Mouse (Mus musculus): ENCODE results near the gene Cplx3. TPM values are rescaled to one million over a fixed set of nuclear protein-coding genes. Genes with fewer than 3 reads are reported as not detected.

Gene Cplx3
- polyA plus RNA-seq, 1 experiment, result not detected

Other genes with a start within 250 kb of the Cplx3 start
- 16.5 and 22.5 TPM in 2 replicates for gene Ppcdc, start 166.2 kb downstream of the Cplx3 start, polyA plus RNA-seq (2012; ENCODE audit: insufficient read depth, insufficient read length, missing spikeins)
- 5.2 and 5.5 TPM in 2 replicates for gene Scamp5, start 138.2 kb downstream of the Cplx3 start, polyA plus RNA-seq (2012; ENCODE audit: insufficient read depth, insufficient read length, missing spikeins)
- not detected in 2 replicates for gene Rpp25, start 102.3 kb downstream of the Cplx3 start, polyA plus RNA-seq (2012; ENCODE audit: insufficient read depth, insufficient read length, missing spikeins)
- 2,595 and 2,603 TPM in 2 replicates for gene Cox5a, start 85.0 kb downstream of the Cplx3 start, polyA plus RNA-seq (2012; ENCODE audit: insufficient read depth, insufficient read length, missing spikeins)
- 6.2 and 7.2 TPM in 2 replicates for gene Fam219b, start 68.8 kb downstream of the Cplx3 start, polyA plus RNA-seq (2012; ENCODE audit: insufficient read depth, insufficient read length, missing spikeins)
- 15.3 and 17.6 TPM in 2 replicates for gene Mpi, start 53.5 kb downstream of the Cplx3 start, polyA plus RNA-seq (2012; ENCODE audit: insufficient read depth, insufficient read length, missing spikeins)
- gene Scamp2, start 45.3 kb downstream of the Cplx3 start, polyA plus RNA-seq (2012; ENCODE audit: insufficient read depth, insufficient read length, missing spikeins), result 17.1 and 17.8 TPM in 2 replicates
- gene Ulk3, start 16.8 kb downstream of the Cplx3 start, polyA plus RNA-seq (2012; ENCODE audit: insufficient read depth, insufficient read length, missing spikeins), result 3.6 and 5.1 TPM in 2 replicates
- gene Lman1l, start 14.5 kb upstream of the Cplx3 start, polyA plus RNA-seq (2012; ENCODE audit: insufficient read depth, insufficient read length, missing spikeins), result not detected in 2 replicates
- 16.3 and 16.8 TPM in 2 replicates for gene Csk, start 47.4 kb upstream of the Cplx3 start, polyA plus RNA-seq (2012; ENCODE audit: insufficient read depth, insufficient read length, missing spikeins)
- not detected in 2 replicates for gene Cyp1a2, start 77.4 kb upstream of the Cplx3 start, polyA plus RNA-seq (2012; ENCODE audit: insufficient read depth, insufficient read length, missing spikeins)
- 2.6 and 4.5 TPM in 2 replicates for gene Cyp1a1, start 81.6 kb upstream of the Cplx3 start, polyA plus RNA-seq (2012; ENCODE audit: insufficient read depth, insufficient read length, missing spikeins)
- gene Edc3, start 102.3 kb upstream of the Cplx3 start, polyA plus RNA-seq (2012; ENCODE audit: insufficient read depth, insufficient read length, missing spikeins), result 4.4 and 5.7 TPM in 2 replicates
- gene Clk3, start 159.6 kb upstream of the Cplx3 start, polyA plus RNA-seq (2012; ENCODE audit: insufficient read depth, insufficient read length, missing spikeins), result 22.3 and 26.6 TPM in 2 replicates
- gene Arid3b, start 230.5 kb upstream of the Cplx3 start, polyA plus RNA-seq (2012; ENCODE audit: insufficient read depth, insufficient read length, missing spikeins), result 2.6 and 4.5 TPM in 2 replicates

All from brown adipose tissue, adult 24 weeks (tissue).